Mouse (Mus musculus) stomach, embryonic 16.5 days (tissue): ENCODE measurements around the gene Col16a1. TPM values are rescaled to one million over a fixed set of nuclear protein-coding genes. Genes with fewer than 3 reads are reported as not detected.

Experiments
- ATAC-seq: fragments of 200-750 bp; cut with Nextera tagmentation; 2 replicates; pipeline ENCODE4 v1.8.0; 2017; ENCODE audit warnings: moderate number of reproducible peaks, moderate TSS enrichment; ENCODE audit not compliant: insufficient read depth, low FRiP score
- H3K27ac ChIP-seq: fragments of 300-500 bp; sonication (generic); 2 replicates; pipeline ENCODE4 v1.5.1; 2014; ENCODE audit warnings: low read length
- H3K27me3 ChIP-seq: fragments of 300-500 bp; sonication (generic); 2 replicates; pipeline ENCODE4 v1.6.1; 2014; ENCODE audit warnings: low read length, control low read depth, mixed read lengths; ENCODE audit not compliant: control insufficient read depth, insufficient read depth
- H3K36me3 ChIP-seq: fragments of 300-500 bp; sonication (generic); 2 replicates; pipeline ENCODE4 v1.6.1; 2014; ENCODE audit warnings: low read length; ENCODE audit not compliant: control insufficient read depth, insufficient read depth
- H3K4me1 ChIP-seq: fragments of 300-500 bp; sonication (generic); 2 replicates; pipeline ENCODE4 v1.6.1; 2014; ENCODE audit warnings: low read length, control low read depth, mixed read lengths; ENCODE audit not compliant: control insufficient read depth, insufficient read depth
- H3K4me2 ChIP-seq: fragments of 300-500 bp; sonication (generic); 2 replicates; pipeline ENCODE4 v1.6.1; 2014; ENCODE audit warnings: low read depth, low read length, mixed read lengths
- H3K4me3 ChIP-seq: fragments of 300-500 bp; sonication (generic); replicated peaks from 2 replicates; pipeline ENCODE4 v1.5.1; 2014; ENCODE audit warnings: mild to moderate bottlenecking, low read length
- H3K9ac ChIP-seq: fragments of 300-500 bp; sonication (generic); 2 replicates; pipeline ENCODE4 v1.6.1; 2014; ENCODE audit warnings: low read length
- H3K9me3 ChIP-seq: fragments of 300-500 bp; sonication (generic); replicated peaks from 2 replicates; pipeline ENCODE4 v1.6.1; 2016; ENCODE audit warnings: low read length, control low read depth; ENCODE audit not compliant: control insufficient read depth
- WGBS: fragments of 180-500 bp; shearing (Covaris S2); extraction: QIAGEN DNeasy Blood & Tissue Kit; methylation state at CpG from one replicate; pipeline ENCODE4 v1.1.7; 2014; 5-methylcytosine and 5-hydroxymethylcytosine counted together
- polyA plus RNA-seq: library from polyadenylated mRNA; unstranded; fragments of >200 nt; fragmentation: Nextera tagmentation; extraction: Ambion mirVana; gene quantifications from 2 replicates; pipeline ENCODE4 v1.2.1, GENCODE M21; 2015

Gene Col16a1
- polyA plus RNA-seq, 1 experiment from 2014 or later: 75.1 TPM

- Histone ChIP-seq H3K4me3 (no peak overlapping the region), H3K27me3 (no peaks in the 10 kb centered on the region), H3K9ac (no peak overlapping the region), H3K27ac (no peak overlapping the region), H3K36me3 (no peaks in the 10 kb centered on the region), H3K4me2 (no peak overlapping the region), H3K4me1 (no peaks in the 10 kb centered on the region), H3K9me3 (no peaks in the 10 kb centered on the region)
- 63% methylated on average over 10 of the region's 10 CpGs for WGBS
- ATAC-seq: no peak
Measured at GRCm38 (mm10) chr4:130013111-130013510, 34.5 kb upstream of the Col16a1 start.

DNA sequence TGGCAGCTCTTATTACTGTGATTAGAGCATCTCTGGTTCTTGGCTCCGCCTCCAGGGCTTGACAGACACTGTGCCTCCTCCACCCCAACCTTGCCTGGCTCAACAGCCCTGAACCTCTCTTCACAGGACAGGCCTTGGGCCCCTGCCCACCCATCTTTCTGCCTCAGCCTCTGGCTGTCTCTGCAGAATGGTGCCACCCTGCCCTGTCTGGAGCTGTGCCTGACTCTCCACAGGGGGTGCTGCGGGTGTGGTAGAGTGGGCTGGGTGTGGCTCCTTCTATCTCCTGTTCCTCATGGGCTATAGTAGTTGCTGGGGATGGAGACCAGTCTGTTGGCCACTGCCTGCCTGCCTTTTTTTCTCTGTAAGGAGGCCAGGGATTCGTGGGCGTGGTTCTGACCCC, 31.6 kb upstream of the Col16a1 start:
- Histone ChIP-seq H3K4me3 (no peak overlapping the region), H3K27ac (no peak overlapping the region), H3K4me2 (no peak overlapping the region), H3K4me1 (no peaks in the 10 kb centered on the region), H3K27me3 (no peaks in the 10 kb centered on the region), H3K36me3 (no peaks in the 10 kb centered on the region), H3K9ac (no peak overlapping the region), H3K9me3 (no peaks in the 10 kb centered on the region)
- WGBS: 65% methylated on average over 4 of the region's 4 CpGs
- no peak for ATAC-seq

GRCm38 (mm10) chr4:130017036-130017674, 30.5 kb upstream of the Col16a1 start:
- 68% methylated on average over 18 of the region's 18 CpGs for WGBS
- ATAC-seq: no peak
- H3K4me3 ChIP-seq: no peak overlapping the region
- H3K9ac ChIP-seq: no peak overlapping the region
- no peaks in the 10 kb centered on the region for H3K36me3 ChIP-seq
- no peak overlapping the region for H3K4me2 ChIP-seq
- no peaks in the 10 kb centered on the region for H3K4me1 ChIP-seq
- no peak overlapping the region for H3K27ac ChIP-seq
- H3K27me3 ChIP-seq: no peaks in the 10 kb centered on the region
- H3K9me3 ChIP-seq: no peaks in the 10 kb centered on the region

DNA sequence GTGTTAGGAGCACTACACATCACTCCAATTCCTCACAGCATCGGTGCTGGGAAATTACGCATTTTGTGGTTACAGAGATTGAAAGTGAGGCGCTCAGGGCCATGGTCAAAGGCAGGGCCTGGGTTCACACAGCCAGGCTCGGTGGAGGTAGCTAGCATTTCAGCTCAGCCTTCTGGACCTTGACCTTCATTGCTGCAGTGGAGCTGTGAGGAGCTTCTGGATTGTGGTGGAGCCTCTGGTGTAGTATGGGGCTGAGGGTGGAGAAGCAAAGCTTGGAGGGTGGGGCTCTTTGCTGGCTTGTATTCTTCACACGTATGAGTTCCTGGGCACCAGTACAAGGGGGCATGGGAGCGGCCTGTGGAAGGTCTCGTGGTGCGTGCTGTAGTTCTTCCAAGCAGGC, 24.7 kb upstream of the Col16a1 start:
- no peaks in the 10 kb centered on the region for H3K9me3 ChIP-seq
- H3K9ac ChIP-seq: no peak overlapping the region
- no peak for ATAC-seq
- no peak overlapping the region for H3K27ac ChIP-seq
- H3K4me3 ChIP-seq: no peak overlapping the region
- no peaks in the 10 kb centered on the region for H3K4me1 ChIP-seq
- no peaks in the 10 kb centered on the region for H3K36me3 ChIP-seq
- no peak overlapping the region for H3K4me2 ChIP-seq
- 75% methylated on average over 8 of the region's 8 CpGs for WGBS
- no peaks in the 10 kb centered on the region for H3K27me3 ChIP-seq

- ATAC-seq: no peak
- H3K27me3 ChIP-seq: no peaks in the 10 kb centered on the region
- H3K4me1 ChIP-seq: no peaks in the 10 kb centered on the region
- no peak overlapping the region for H3K27ac ChIP-seq
- 66% methylated on average over 10 of the region's 10 CpGs for WGBS
- no peaks in the 10 kb centered on the region for H3K9me3 ChIP-seq
- H3K36me3 ChIP-seq: no peaks in the 10 kb centered on the region
- no peak overlapping the region for H3K4me2 ChIP-seq
- no peak overlapping the region for H3K4me3 ChIP-seq
- H3K9ac ChIP-seq: no peak overlapping the region
Measured at GRCm38 (mm10) chr4:130023511-130024231, 24.0 kb upstream of the Col16a1 start.

- H3K27me3 ChIP-seq: no peaks in the 10 kb centered on the region
- H3K9ac ChIP-seq: no peak overlapping the region
- H3K36me3 ChIP-seq: no peaks in the 10 kb centered on the region
- no peaks in the 10 kb centered on the region for H3K9me3 ChIP-seq
- H3K27ac ChIP-seq: no peak overlapping the region
- H3K4me1 ChIP-seq: no peaks in the 10 kb centered on the region
- no peak overlapping the region for H3K4me2 ChIP-seq
- ATAC-seq: no peak
- WGBS: 39% methylated on average over 8 of the region's 8 CpGs
- no peak overlapping the region for H3K4me3 ChIP-seq
Measured at GRCm38 (mm10) chr4:130025544-130025943, 22.1 kb upstream of the Col16a1 start.

- Histone ChIP-seq H3K36me3 (no peaks in the 10 kb centered on the region), H3K4me1 (no peaks in the 10 kb centered on the region), H3K27ac (no peak overlapping the region), H3K27me3 (peaks cover 3% of the 10 kb centered on the region; the same call in 1 of the 2 replicates), H3K4me2 (no peak overlapping the region), H3K9ac (no peak overlapping the region), H3K4me3 (no peak overlapping the region), H3K9me3 (no peaks in the 10 kb centered on the region)
- no peak for ATAC-seq
- WGBS: 63% methylated on average over 2 of the region's 2 CpGs
Measured at GRCm38 (mm10) chr4:130031146-130031545, 16.5 kb upstream of the Col16a1 start.

GRCm38 (mm10) chr4:130033496-130033895, 14.1 kb upstream of the Col16a1 start:
- Histone ChIP-seq H3K36me3 (no peaks in the 10 kb centered on the region), H3K9me3 (no peaks in the 10 kb centered on the region), H3K4me3 (no peak overlapping the region), H3K27me3 (peaks cover 3% of the 10 kb centered on the region; the same call in 1 of the 2 replicates), H3K4me1 (peaks cover 13% of the 10 kb centered on the region), H3K27ac (no peak overlapping the region), H3K9ac (no peak overlapping the region), H3K4me2 (no peak overlapping the region)
- WGBS: 53% methylated on average over 7 of the region's 7 CpGs
- no peak for ATAC-seq

- Histone ChIP-seq H3K4me1 (peaks cover 16% of the 10 kb centered on the region), H3K36me3 (no peaks in the 10 kb centered on the region), H3K9me3 (no peaks in the 10 kb centered on the region), H3K4me2 (peak overlapping the region; percentile 38), H3K4me3 (no peak overlapping the region), H3K27ac (peak overlapping the region; percentile 92), H3K9ac (no peak overlapping the region; the same call in 1 of the 2 replicates), H3K27me3 (peaks cover 3% of the 10 kb centered on the region; the same call in 1 of the 2 replicates)
- WGBS: 4% methylated on average over 7 of the region's 8 CpGs
- ATAC-seq: peak; percentile 57; the same call in 1 of the 2 replicates
Measured at GRCm38 (mm10) chr4:130036112-130036511, 11.5 kb upstream of the Col16a1 start.
